Mouse (Mus musculus) embryonic facial prominence, embryonic 12.5 days (tissue): ENCODE results near the gene Ciao2a. TPM values are rescaled to one million over a fixed set of nuclear protein-coding genes. Genes with fewer than 3 reads are reported as not detected.

Source experiments
- ATAC-seq: fragments of 200-750 bp; cut with Nextera tagmentation; 2 replicates; pipeline ENCODE4 v1.8.0; 2017; ENCODE audit not compliant: insufficient number of reproducible peaks, insufficient read depth, low FRiP score, low TSS enrichment
- H3K27ac ChIP-seq: fragments of 300-500 bp; sonication (generic); 2 replicates; pipeline ENCODE4 v1.5.1; 2016; ENCODE audit warnings: mild to moderate bottlenecking
- H3K27me3 ChIP-seq: fragments of 300-500 bp; sonication (generic); 2 replicates; pipeline ENCODE4 v1.6.1; 2016; ENCODE audit warnings: mild to moderate bottlenecking, moderate library complexity
- H3K36me3 ChIP-seq: fragments of 300-500 bp; sonication (generic); 2 replicates; pipeline ENCODE4 v1.6.1; 2016; ENCODE audit warnings: mild to moderate bottlenecking
- H3K4me1 ChIP-seq: fragments of 300-500 bp; sonication (generic); 2 replicates; pipeline ENCODE4 v1.6.1; 2016
- H3K4me2 ChIP-seq: fragments of 300-500 bp; sonication (generic); replicated peaks from 2 replicates; pipeline ENCODE4 v1.6.1; 2016; ENCODE audit warnings: mild to moderate bottlenecking, moderate library complexity
- H3K4me3 ChIP-seq: fragments of 300-500 bp; sonication (generic); 2 replicates; pipeline ENCODE4 v1.5.1; 2016; ENCODE audit warnings: mild to moderate bottlenecking
- H3K9ac ChIP-seq: fragments of 300-500 bp; sonication (generic); 2 replicates; pipeline ENCODE4 v1.6.1; 2016; ENCODE audit warnings: mild to moderate bottlenecking, moderate library complexity
- H3K9me3 ChIP-seq: fragments of 300-500 bp; sonication (generic); 2 replicates; pipeline ENCODE4 v1.6.1; 2016; ENCODE audit warnings: mild to moderate bottlenecking, moderate library complexity
- WGBS: fragments of 180-500 bp; shearing (Covaris S2); methylation state at CpG from one replicate; pipeline ENCODE4 v1.1.7; 2016; 5-methylcytosine and 5-hydroxymethylcytosine counted together
- polyA plus RNA-seq: library from polyadenylated mRNA; unstranded; fragments of >200 nt; fragmentation: Nextera tagmentation; extraction: Ambion mirVana; gene quantifications from 2 replicates; pipeline ENCODE4 v1.2.1, GENCODE M21; 2016

The Ciao2a gene
- polyA plus RNA-seq: 166 and 174 TPM in 2 replicates

GRCm38 (mm10) chr9:66126456-66127192 is at the start of gene Ciao2a, which contains the start of gene Snx1:
Gene Ciao2a, plus strand, starts transcription at chr9:66126611.
Gene Snx1, minus strand, starts transcription at chr9:66126587.
- Histone ChIP-seq H3K27me3 (no peaks in the 10 kb centered on the region), H3K27ac (peak within 1 kb of the TSS; percentile 85), H3K4me3 (peak within 1 kb of the TSS; percentile 61), H3K4me1 (peaks cover 18% of the 10 kb centered on the region; the same call in 1 of the 2 replicates), H3K9ac (peak within 1 kb of the TSS; percentile 68), H3K36me3 (no peaks in the 10 kb centered on the region; the same call in 1 of the 2 replicates), H3K9me3 (no peaks in the 10 kb centered on the region), H3K4me2 (peak within 1 kb of the TSS; percentile 61)
- 2% methylated on average over 34 of the region's 34 CpGs for WGBS
- ATAC-seq: peak; percentile 78

- Histone ChIP-seq H3K9ac (no peak overlapping the region), H3K27me3 (no peaks in the 10 kb centered on the region), H3K4me1 (peaks cover 9% of the 10 kb centered on the region), H3K9me3 (0 out of 2 replicates have a peak, but pooled peaks cover 7% of the 10 kb centered on the region), H3K4me2 (peak overlapping the region; percentile 35), H3K27ac (peak overlapping the region; percentile 75), H3K4me3 (no peak overlapping the region), H3K36me3 (no peaks in the 10 kb centered on the region)
- 45% methylated on average over 3 of the region's 3 CpGs for WGBS
- no peak for ATAC-seq
Observed at GRCm38 (mm10) chr9:66078072-66078471, 48.3 kb upstream of the Ciao2a start.

DNA sequence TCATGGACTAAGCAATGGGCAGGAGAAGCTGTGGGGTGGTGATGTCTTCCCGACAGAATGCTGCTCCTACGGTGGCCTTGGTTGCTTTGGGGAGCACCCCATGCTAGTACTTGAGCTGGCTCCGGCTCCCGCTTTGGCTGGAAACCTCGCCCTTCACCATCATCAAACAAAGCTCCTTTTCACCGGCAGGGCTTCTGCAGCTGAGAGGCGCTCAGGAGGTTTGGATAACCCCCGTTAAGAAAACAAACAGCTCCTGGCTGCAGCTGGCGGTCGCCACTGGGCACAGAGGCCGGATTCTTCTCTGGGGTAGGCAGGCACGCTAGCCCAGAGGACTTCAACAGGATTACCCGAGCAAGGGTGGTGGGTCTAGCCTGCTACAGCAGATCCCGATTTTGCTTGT is 47.9 kb upstream of the Ciao2a start:
- Histone ChIP-seq H3K27ac (peak overlapping the region; percentile 75), H3K9ac (no peak overlapping the region), H3K9me3 (0 out of 2 replicates have a peak, but pooled peaks cover 7% of the 10 kb centered on the region), H3K4me3 (no peak overlapping the region), H3K4me2 (peak overlapping the region; percentile 35), H3K36me3 (no peaks in the 10 kb centered on the region), H3K27me3 (no peaks in the 10 kb centered on the region), H3K4me1 (peaks cover 9% of the 10 kb centered on the region)
- 0 out of 2 replicates have a peak, but pooled peaks have one; percentile 35 for ATAC-seq
- WGBS: 5% methylated on average over 14 of the region's 14 CpGs

GRCm38 (mm10) chr9:66080804-66081459 is 45.5 kb upstream of the Ciao2a start:
- 72% methylated on average over 3 of the region's 3 CpGs for WGBS
- no peak overlapping the region for H3K9ac ChIP-seq
- no peaks in the 10 kb centered on the region for H3K9me3 ChIP-seq
- peaks cover 9% of the 10 kb centered on the region for H3K4me1 ChIP-seq
- H3K27me3 ChIP-seq: no peaks in the 10 kb centered on the region
- ATAC-seq: no peak
- no peak overlapping the region for H3K27ac ChIP-seq
- no peak overlapping the region for H3K4me2 ChIP-seq
- H3K36me3 ChIP-seq: no peaks in the 10 kb centered on the region
- H3K4me3 ChIP-seq: no peak overlapping the region

DNA sequence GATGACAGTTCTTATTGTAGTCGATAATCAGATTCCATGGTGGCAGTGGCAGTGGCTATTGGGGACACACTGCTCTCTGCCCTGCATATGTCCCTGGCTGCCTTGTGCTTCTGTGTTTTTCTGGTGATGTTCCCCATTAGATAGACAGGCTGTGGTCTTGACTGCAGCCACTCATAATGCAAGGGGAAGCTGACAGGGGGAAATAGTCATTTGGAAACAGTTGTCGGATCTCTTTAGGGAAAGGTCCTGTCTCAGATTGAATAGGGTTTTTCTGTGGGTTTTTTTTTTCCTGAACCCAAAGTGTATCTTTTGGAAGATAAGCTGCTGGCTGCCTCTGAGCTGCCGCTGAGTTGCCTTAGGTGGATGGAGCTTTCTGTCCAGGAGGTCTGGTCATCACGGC is 44.4 kb upstream of the Ciao2a start:
- Histone ChIP-seq H3K9me3 (no peaks in the 10 kb centered on the region), H3K4me3 (no peak overlapping the region), H3K27me3 (no peaks in the 10 kb centered on the region), H3K36me3 (peaks cover under 1% of the 10 kb centered on the region; the same call in 1 of the 2 replicates), H3K4me2 (no peak overlapping the region), H3K4me1 (peaks cover 9% of the 10 kb centered on the region), H3K9ac (no peak overlapping the region), H3K27ac (no peak overlapping the region)
- no peak for ATAC-seq
- 82% methylated on average over 4 of the region's 4 CpGs for WGBS

GRCm38 (mm10) chr9:66084171-66084570 is 42.2 kb upstream of the Ciao2a start:
- peaks cover 21% of the 10 kb centered on the region for H3K36me3 ChIP-seq
- 0 out of 2 replicates have a peak, but pooled peaks cover 5% of the 10 kb centered on the region for H3K4me1 ChIP-seq
- no peak for ATAC-seq
- H3K9ac ChIP-seq: no peak overlapping the region
- no peak overlapping the region for H3K4me3 ChIP-seq
- no peaks in the 10 kb centered on the region for H3K9me3 ChIP-seq
- H3K27ac ChIP-seq: no peak overlapping the region
- H3K4me2 ChIP-seq: no peak overlapping the region
- H3K27me3 ChIP-seq: no peaks in the 10 kb centered on the region
- WGBS: 91% methylated on average over 3 of the region's 3 CpGs

- no peak overlapping the region for H3K4me2 ChIP-seq
- H3K36me3 ChIP-seq: peaks cover 46% of the 10 kb centered on the region
- no peaks in the 10 kb centered on the region for H3K9me3 ChIP-seq
- H3K27me3 ChIP-seq: no peaks in the 10 kb centered on the region
- no peak for ATAC-seq
- 0 out of 2 replicates have a peak, but pooled peaks cover 5% of the 10 kb centered on the region for H3K4me1 ChIP-seq
- WGBS: 95% methylated on average over 7 of the region's 7 CpGs
- H3K27ac ChIP-seq: no peak overlapping the region
- H3K4me3 ChIP-seq: no peak overlapping the region
- no peak overlapping the region for H3K9ac ChIP-seq
Observed at GRCm38 (mm10) chr9:66087062-66087461, 39.3 kb upstream of the Ciao2a start.

- Histone ChIP-seq H3K9me3 (no peaks in the 10 kb centered on the region), H3K36me3 (peaks cover 60% of the 10 kb centered on the region), H3K27me3 (no peaks in the 10 kb centered on the region), H3K27ac (no peak overlapping the region; the same call in 1 of the 2 replicates), H3K4me1 (peaks cover 11% of the 10 kb centered on the region; the same call in 1 of the 2 replicates), H3K4me3 (no peak overlapping the region), H3K4me2 (no peak overlapping the region), H3K9ac (no peak overlapping the region)
- 30% methylated on average over 4 of the region's 4 CpGs for WGBS
- no peak for ATAC-seq
Observed at GRCm38 (mm10) chr9:66088411-66088810, 38.0 kb upstream of the Ciao2a start.

- Histone ChIP-seq H3K9ac (no peak overlapping the region), H3K27me3 (no peaks in the 10 kb centered on the region), H3K9me3 (no peaks in the 10 kb centered on the region), H3K27ac (0 out of 2 replicates have a peak overlapping the region, but pooled peaks have one; percentile 4), H3K4me3 (no peak overlapping the region), H3K4me1 (peaks cover 11% of the 10 kb centered on the region; the same call in 1 of the 2 replicates), H3K4me2 (no peak overlapping the region), H3K36me3 (peaks cover 81% of the 10 kb centered on the region)
- WGBS: 89% methylated on average over 13 of the region's 13 CpGs
- no peak for ATAC-seq
Observed at GRCm38 (mm10) chr9:66090593-66091244, 35.7 kb upstream of the Ciao2a start.

- Histone ChIP-seq H3K4me1 (peaks cover 11% of the 10 kb centered on the region; the same call in 1 of the 2 replicates), H3K27ac (peak overlapping the region; percentile 54), H3K4me2 (no peak overlapping the region), H3K9ac (no peak overlapping the region), H3K9me3 (no peaks in the 10 kb centered on the region), H3K4me3 (no peak overlapping the region), H3K36me3 (peaks cover 86% of the 10 kb centered on the region), H3K27me3 (no peaks in the 10 kb centered on the region)
- 63% methylated on average over 6 of the region's 6 CpGs for WGBS
- ATAC-seq: no peak
Observed at GRCm38 (mm10) chr9:66091327-66092231, 34.8 kb upstream of the Ciao2a start.
